Mouse (Mus musculus) embryonic facial prominence, embryonic 12.5 days (tissue): ENCODE measurements around the gene Ptpru. TPM values are rescaled to one million over a fixed set of nuclear protein-coding genes. Genes with fewer than 3 reads are reported as not detected.

Experiments
- ATAC-seq: fragments of 200-750 bp; cut with Nextera tagmentation; 2 replicates; pipeline ENCODE4 v1.8.0; 2017; ENCODE audit not compliant: insufficient number of reproducible peaks, insufficient read depth, low FRiP score, low TSS enrichment
- H3K27ac ChIP-seq: fragments of 300-500 bp; sonication (generic); 2 replicates; pipeline ENCODE4 v1.5.1; 2016; ENCODE audit warnings: mild to moderate bottlenecking
- H3K27me3 ChIP-seq: fragments of 300-500 bp; sonication (generic); 2 replicates; pipeline ENCODE4 v1.6.1; 2016; ENCODE audit warnings: mild to moderate bottlenecking, moderate library complexity
- H3K36me3 ChIP-seq: fragments of 300-500 bp; sonication (generic); 2 replicates; pipeline ENCODE4 v1.6.1; 2016; ENCODE audit warnings: mild to moderate bottlenecking
- H3K4me1 ChIP-seq: fragments of 300-500 bp; sonication (generic); 2 replicates; pipeline ENCODE4 v1.6.1; 2016
- H3K4me2 ChIP-seq: fragments of 300-500 bp; sonication (generic); replicated peaks from 2 replicates; pipeline ENCODE4 v1.6.1; 2016; ENCODE audit warnings: mild to moderate bottlenecking, moderate library complexity
- H3K4me3 ChIP-seq: fragments of 300-500 bp; sonication (generic); 2 replicates; pipeline ENCODE4 v1.5.1; 2016; ENCODE audit warnings: mild to moderate bottlenecking
- H3K9ac ChIP-seq: fragments of 300-500 bp; sonication (generic); 2 replicates; pipeline ENCODE4 v1.6.1; 2016; ENCODE audit warnings: mild to moderate bottlenecking, moderate library complexity
- H3K9me3 ChIP-seq: fragments of 300-500 bp; sonication (generic); 2 replicates; pipeline ENCODE4 v1.6.1; 2016; ENCODE audit warnings: mild to moderate bottlenecking, moderate library complexity
- WGBS: fragments of 180-500 bp; shearing (Covaris S2); methylation state at CpG from one replicate; pipeline ENCODE4 v1.1.7; 2016; 5-methylcytosine and 5-hydroxymethylcytosine counted together
- polyA plus RNA-seq: library from polyadenylated mRNA; unstranded; fragments of >200 nt; fragmentation: Nextera tagmentation; extraction: Ambion mirVana; gene quantifications from 2 replicates; pipeline ENCODE4 v1.2.1, GENCODE M21; 2016

Gene Ptpru
- polyA plus RNA-seq, 1 experiment from 2014 or later: 38.1 TPM

DNA sequence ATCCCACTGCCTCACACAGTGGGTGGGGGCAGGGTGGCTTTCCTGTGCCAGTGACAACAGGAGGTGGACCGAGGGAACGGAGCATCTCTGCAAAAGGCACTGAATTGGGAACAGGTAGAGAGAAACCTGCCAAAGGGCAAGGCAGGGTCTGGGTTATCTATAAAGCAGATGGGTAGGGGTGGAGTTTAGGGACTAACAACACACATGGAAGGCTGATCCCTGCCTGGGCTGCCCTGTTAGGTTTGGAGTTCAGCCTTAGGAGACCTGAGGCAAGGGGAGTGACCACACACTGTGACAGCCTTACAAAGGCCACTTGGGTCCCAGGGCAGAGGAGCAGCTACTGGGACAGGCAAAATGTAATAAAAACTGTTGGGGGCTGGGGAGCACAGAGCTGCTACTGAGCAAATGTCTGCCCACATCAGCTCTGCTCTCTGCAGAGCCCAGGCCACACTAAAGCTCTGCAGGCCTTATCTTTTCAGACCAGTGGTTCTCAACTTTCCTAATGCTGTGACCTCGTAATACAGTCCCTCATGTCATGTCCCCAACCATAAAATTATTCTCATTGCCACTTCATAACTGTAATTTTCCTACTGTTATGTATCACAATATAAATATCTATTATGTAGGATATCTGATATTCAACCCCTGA is 5.2 kb downstream of the Ptpru start:
- H3K9ac ChIP-seq: no peak overlapping the region
- H3K4me2 ChIP-seq: no peak overlapping the region
- H3K4me1 ChIP-seq: peaks cover 56% of the 10 kb centered on the region
- H3K9me3 ChIP-seq: no peaks in the 10 kb centered on the region
- no peak overlapping the region for H3K27ac ChIP-seq
- ATAC-seq: no peak
- 68% methylated on average over 3 of the region's 3 CpGs for WGBS
- no peaks in the 10 kb centered on the region for H3K36me3 ChIP-seq
- peaks cover 11% of the 10 kb centered on the region; the same call in 1 of the 2 replicates for H3K27me3 ChIP-seq
- H3K4me3 ChIP-seq: no peak overlapping the region

GRCm38 (mm10) chr4:131831546-131832045 is 6.5 kb downstream of the Ptpru start:
- WGBS: 75% methylated on average over 5 of the region's 5 CpGs
- Histone ChIP-seq H3K9ac (no peak overlapping the region), H3K4me2 (no peak overlapping the region)

DNA sequence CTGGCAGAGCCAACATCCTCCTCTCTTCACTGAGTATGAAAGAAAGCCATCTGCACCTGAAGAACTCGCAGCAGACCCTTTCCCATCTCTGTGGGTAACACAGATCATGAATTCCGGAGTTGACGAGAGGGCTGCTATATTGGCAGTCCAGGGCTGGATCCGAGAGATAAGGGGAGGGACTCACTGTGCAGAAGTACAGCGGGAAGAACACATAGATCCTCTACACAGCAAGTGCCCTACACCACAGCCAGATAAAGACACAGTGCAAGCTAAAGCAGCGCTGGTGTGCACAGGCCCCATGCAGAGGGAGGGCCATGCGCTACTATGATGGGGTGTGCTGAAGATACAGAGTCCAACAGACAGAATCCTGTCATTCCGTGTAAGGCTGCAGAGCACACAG is 9.0 kb downstream of the Ptpru start:
- WGBS: 80% methylated on average over 8 of the region's 8 CpGs
- Histone ChIP-seq H3K4me2 (no peak overlapping the region), H3K9me3 (no peaks in the 10 kb centered on the region), H3K27me3 (no peaks in the 10 kb centered on the region), H3K9ac (no peak overlapping the region), H3K27ac (peak overlapping the region; percentile 5; the same call in 1 of the 2 replicates), H3K4me1 (peaks cover 64% of the 10 kb centered on the region), H3K4me3 (no peak overlapping the region), H3K36me3 (no peaks in the 10 kb centered on the region)
- no peak for ATAC-seq

More at GRCm38 (mm10) chr4:131831546-131832045, 6.5 kb downstream of the Ptpru start:
- H3K4me3 ChIP-seq: no peak overlapping the region
- peaks cover 67% of the 10 kb centered on the region for H3K4me1 ChIP-seq
- H3K9me3 ChIP-seq: no peaks in the 10 kb centered on the region
- H3K27ac ChIP-seq: no peak overlapping the region
- ATAC-seq: no peak
- no peaks in the 10 kb centered on the region for H3K36me3 ChIP-seq
- peaks cover 11% of the 10 kb centered on the region; the same call in 1 of the 2 replicates for H3K27me3 ChIP-seq

DNA sequence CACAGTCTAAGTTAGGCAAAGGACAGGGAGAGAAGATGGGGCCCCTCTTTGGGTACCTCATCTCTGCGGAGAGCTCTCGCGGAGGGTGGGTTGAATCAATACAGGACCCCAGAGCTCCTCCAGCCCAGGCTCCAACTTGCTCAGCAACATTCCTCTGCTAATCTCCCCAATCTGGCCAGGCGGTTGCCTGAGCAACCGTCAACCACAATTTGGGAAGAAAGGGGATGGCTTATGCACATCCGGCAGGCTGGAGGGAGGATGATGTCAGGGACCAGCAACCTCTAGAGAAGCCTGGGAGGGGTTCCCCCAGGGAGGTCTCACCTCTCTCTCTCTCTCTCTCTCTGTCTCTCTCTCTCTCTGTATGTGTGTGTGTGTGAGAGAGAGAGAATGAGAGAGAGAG is 11.2 kb downstream of the Ptpru start:
- WGBS: 2% methylated on average over 6 of the region's 6 CpGs
- H3K4me1 ChIP-seq: peaks cover 51% of the 10 kb centered on the region
- H3K27ac ChIP-seq: peak overlapping the region; percentile 80

GRCm38 (mm10) chr4:131825830-131826229 is 12.3 kb downstream of the Ptpru start:
- H3K4me1 ChIP-seq: peaks cover 58% of the 10 kb centered on the region
- no peaks in the 10 kb centered on the region for H3K27me3 ChIP-seq
- H3K4me3 ChIP-seq: no peak overlapping the region
- H3K9me3 ChIP-seq: no peaks in the 10 kb centered on the region
- peak overlapping the region; percentile 80 for H3K27ac ChIP-seq
- H3K9ac ChIP-seq: no peak overlapping the region; the same call in 1 of the 2 replicates
- H3K36me3 ChIP-seq: no peaks in the 10 kb centered on the region; the same call in 1 of the 2 replicates
- 35% methylated on average over 8 of the region's 8 CpGs for WGBS
- ATAC-seq: no peak
- no peak overlapping the region for H3K4me2 ChIP-seq

More for the DNA sequence above, 11.2 kb downstream of the Ptpru start:
- no peaks in the 10 kb centered on the region for H3K27me3 ChIP-seq
- peak overlapping the region; percentile 32 for H3K4me2 ChIP-seq
- H3K4me3 ChIP-seq: no peak overlapping the region
- no peaks in the 10 kb centered on the region; the same call in 1 of the 2 replicates for H3K36me3 ChIP-seq
- no peaks in the 10 kb centered on the region for H3K9me3 ChIP-seq
- peak; percentile 77 for ATAC-seq
- H3K9ac ChIP-seq: no peak overlapping the region; the same call in 1 of the 2 replicates

GRCm38 (mm10) chr4:131824939-131825338 is 13.1 kb downstream of the Ptpru start:
- Histone ChIP-seq H3K9ac (no peak overlapping the region), H3K4me3 (no peak overlapping the region), H3K27me3 (no peaks in the 10 kb centered on the region), H3K27ac (peak overlapping the region; percentile 80), H3K4me1 (peaks cover 54% of the 10 kb centered on the region), H3K9me3 (no peaks in the 10 kb centered on the region), H3K4me2 (no peak overlapping the region), H3K36me3 (peaks cover 7% of the 10 kb centered on the region; the same call in 1 of the 2 replicates)
- 16% methylated on average over 3 of the region's 3 CpGs for WGBS
- ATAC-seq: no peak

DNA sequence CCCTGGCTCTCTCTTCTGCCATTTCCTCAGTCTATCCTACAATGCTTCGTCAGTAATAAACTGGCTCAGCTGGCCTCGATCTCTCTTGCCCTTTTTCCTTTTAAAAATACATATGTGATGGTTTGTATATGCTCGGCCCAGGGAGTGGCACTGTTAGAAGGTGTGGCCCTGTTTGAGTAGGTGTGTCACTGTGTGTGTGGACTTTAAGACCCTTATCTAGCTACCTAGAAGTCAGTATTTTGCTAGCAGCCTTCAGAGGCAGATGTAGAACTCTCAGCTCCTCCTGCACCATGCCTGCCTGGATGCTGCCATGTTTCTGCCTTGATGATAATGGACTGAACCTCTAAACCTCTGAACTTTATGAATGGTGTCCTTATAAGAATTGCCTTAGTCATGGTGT is 15.5 kb downstream of the Ptpru start:
- H3K4me1 ChIP-seq: peaks cover 45% of the 10 kb centered on the region
- no peak for ATAC-seq

DNA sequence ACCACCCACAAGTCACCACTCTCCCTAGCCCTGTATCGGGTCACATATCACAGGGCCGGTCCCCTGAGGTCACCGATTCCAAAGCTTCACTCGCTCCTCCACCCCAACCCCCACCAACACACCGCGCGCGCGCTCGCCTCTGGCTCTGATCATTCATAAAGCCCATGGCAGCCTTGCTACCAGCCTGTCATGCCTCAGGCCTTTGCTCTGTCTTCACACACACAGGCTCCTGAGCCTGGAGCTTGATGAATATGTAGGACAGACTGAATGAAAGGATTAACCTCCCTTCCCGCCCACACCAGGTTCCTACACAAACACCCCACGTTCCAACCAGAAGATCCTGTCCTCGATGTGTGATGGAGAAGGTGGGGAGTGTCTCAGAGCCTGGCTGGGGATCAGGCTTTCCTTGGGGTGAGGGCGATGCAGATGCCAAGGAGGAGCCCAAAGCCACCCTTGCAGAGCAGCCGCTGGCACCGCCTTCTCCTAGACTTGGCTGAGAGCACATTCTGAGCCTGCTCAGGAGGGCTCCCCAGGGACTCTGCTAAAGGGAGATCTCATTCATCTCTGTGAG is 16.8 kb downstream of the Ptpru start:
- 32% methylated on average over 16 of the region's 16 CpGs for WGBS
- Histone ChIP-seq H3K27ac (no peak overlapping the region), H3K9me3 (no peaks in the 10 kb centered on the region), H3K36me3 (peaks cover 16% of the 10 kb centered on the region; the same call in 1 of the 2 replicates), H3K4me1 (peaks cover 32% of the 10 kb centered on the region), H3K4me3 (no peak overlapping the region), H3K9ac (no peak overlapping the region), H3K27me3 (no peaks in the 10 kb centered on the region), H3K4me2 (no peak overlapping the region)
- no peak for ATAC-seq

More for the DNA sequence above, 15.5 kb downstream of the Ptpru start:
- Histone ChIP-seq H3K9me3 (no peaks in the 10 kb centered on the region), H3K36me3 (peaks cover 16% of the 10 kb centered on the region; the same call in 1 of the 2 replicates), H3K4me3 (no peak overlapping the region), H3K27me3 (no peaks in the 10 kb centered on the region), H3K4me2 (no peak overlapping the region), H3K9ac (no peak overlapping the region), H3K27ac (no peak overlapping the region)
- 80% methylated on average over 3 of the region's 3 CpGs for WGBS

GRCm38 (mm10) chr4:131818926-131819325 is 19.2 kb downstream of the Ptpru start:
- no peak overlapping the region for H3K4me2 ChIP-seq
- H3K36me3 ChIP-seq: peaks cover 16% of the 10 kb centered on the region; the same call in 1 of the 2 replicates
- H3K27me3 ChIP-seq: no peaks in the 10 kb centered on the region
- no peak overlapping the region for H3K27ac ChIP-seq
- H3K4me1 ChIP-seq: peaks cover 19% of the 10 kb centered on the region
- no peak overlapping the region for H3K9ac ChIP-seq
- no peaks in the 10 kb centered on the region for H3K9me3 ChIP-seq
- ATAC-seq: no peak
- 67% methylated on average over 23 of the region's 23 CpGs for WGBS
- H3K4me3 ChIP-seq: no peak overlapping the region

DNA sequence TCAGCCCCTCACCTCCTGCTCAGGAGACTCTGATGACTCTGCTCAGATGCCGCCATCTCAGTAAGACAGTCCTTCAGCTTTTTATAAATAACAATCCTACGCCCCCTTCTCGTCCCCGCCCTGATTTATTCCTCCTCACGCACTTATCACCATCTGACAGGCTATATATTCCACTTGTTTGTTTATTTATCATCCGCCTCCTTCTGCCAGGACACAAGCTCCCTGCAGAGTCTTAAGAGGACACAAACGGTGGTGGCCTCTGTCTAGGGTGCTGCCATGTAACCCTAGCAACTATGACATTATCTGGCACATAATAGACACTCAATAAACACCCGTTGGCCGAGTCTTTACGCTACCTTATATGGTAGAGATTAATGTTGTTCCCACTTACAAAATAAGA is 22.3 kb downstream of the Ptpru start:
- Histone ChIP-seq H3K27ac (no peak overlapping the region), H3K4me2 (no peak overlapping the region), H3K4me1 (peaks cover 4% of the 10 kb centered on the region; the same call in 1 of the 2 replicates), H3K9me3 (no peaks in the 10 kb centered on the region), H3K4me3 (no peak overlapping the region), H3K9ac (no peak overlapping the region), H3K36me3 (0 out of 2 replicates have a peak, but pooled peaks cover 16% of the 10 kb centered on the region), H3K27me3 (no peaks in the 10 kb centered on the region)
- 84% methylated on average over 10 of the region's 10 CpGs for WGBS
- no peak for ATAC-seq

DNA sequence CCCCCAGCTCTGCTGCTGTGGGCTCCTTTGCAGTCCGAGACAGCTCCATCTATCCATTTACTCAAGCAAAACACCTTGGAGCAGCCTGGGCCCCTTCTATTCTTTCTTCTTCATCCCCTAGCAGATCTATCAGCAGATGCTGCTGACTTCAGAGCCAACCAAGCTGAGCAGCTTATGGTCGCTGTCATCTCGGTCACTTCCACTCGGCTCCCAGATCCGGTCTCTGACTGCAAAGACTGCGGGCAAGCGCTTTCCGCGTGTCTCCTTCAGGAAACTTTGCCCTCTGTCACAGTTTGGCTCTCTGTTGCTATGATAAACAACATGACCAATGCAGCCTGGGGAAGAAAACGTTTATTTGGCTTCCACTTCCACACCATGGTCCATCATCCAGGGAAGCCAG is 23.2 kb downstream of the Ptpru start:
- no peak for ATAC-seq
- no peaks in the 10 kb centered on the region for H3K9me3 ChIP-seq
- no peaks in the 10 kb centered on the region; the same call in 1 of the 2 replicates for H3K4me1 ChIP-seq
- no peaks in the 10 kb centered on the region for H3K27me3 ChIP-seq
- H3K4me2 ChIP-seq: no peak overlapping the region
- no peak overlapping the region for H3K9ac ChIP-seq
- H3K4me3 ChIP-seq: no peak overlapping the region
- 87% methylated on average over 10 of the region's 10 CpGs for whole genome bisulfite sequencing
- H3K27ac ChIP-seq: no peak overlapping the region
- H3K36me3 ChIP-seq: 0 out of 2 replicates have a peak, but pooled peaks cover 8% of the 10 kb centered on the region

DNA sequence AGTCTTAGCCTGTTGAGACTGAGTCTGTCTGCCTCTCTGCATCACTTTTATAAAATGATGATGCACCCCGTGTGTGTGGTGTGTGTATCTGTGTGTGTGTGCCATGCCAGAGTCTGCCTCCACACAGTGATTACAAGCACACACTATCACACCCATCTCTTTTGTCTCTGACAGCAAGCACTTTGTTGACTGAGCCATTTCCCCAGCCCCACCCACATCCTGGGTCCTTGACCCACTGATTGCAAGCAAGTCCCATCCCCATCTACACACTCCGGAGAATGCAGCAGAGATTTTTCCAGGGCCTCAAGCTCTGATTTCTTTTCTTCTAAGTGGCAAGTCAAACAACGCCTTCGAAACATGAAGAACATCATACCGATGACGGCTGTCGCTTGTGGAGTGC is 24.3 kb downstream of the Ptpru start:
- Histone ChIP-seq H3K9me3 (no peaks in the 10 kb centered on the region), H3K9ac (no peak overlapping the region), H3K36me3 (0 out of 2 replicates have a peak, but pooled peaks cover 3% of the 10 kb centered on the region), H3K4me2 (no peak overlapping the region), H3K4me1 (no peaks in the 10 kb centered on the region; the same call in 1 of the 2 replicates), H3K27me3 (no peaks in the 10 kb centered on the region), H3K4me3 (no peak overlapping the region), H3K27ac (no peak overlapping the region)
- 91% methylated on average over 7 of the region's 7 CpGs for WGBS
- no peak for ATAC-seq
